Mouse (Mus musculus) liver (tissue): ENCODE data around the gene Hist1h3g.
"Not testable (repeated sequence)": the region's sequence is repeated elsewhere in the genome, so short reads cannot be mapped to it uniquely, and the experiment has no call there.

Experiments
- DNase-seq: peaks from one replicate; pipeline ENCODE4 v3.0.0-alpha.2; 2020; ENCODE audit warnings: mixed read lengths

Hist1h3g gene

DNA sequence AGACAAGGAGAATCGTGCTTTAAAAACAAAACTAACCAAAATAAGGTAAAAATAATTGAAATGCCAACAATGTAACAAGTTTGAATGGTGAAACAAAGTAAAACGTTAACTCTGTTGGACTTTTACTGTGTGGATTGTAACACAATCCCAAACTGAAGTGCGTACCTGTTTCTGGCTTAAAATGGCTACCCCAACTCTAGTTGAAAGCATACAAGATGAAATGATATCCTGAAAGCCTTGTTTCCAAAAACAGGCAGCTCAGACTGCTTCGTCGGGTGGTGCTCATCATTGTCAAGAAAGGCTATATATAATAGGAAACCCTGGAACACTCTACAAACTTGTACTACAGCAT lies 26.3 kb downstream of the Hist1h3g start:
- not testable (repeated sequence) for DNase-seq

DNA sequence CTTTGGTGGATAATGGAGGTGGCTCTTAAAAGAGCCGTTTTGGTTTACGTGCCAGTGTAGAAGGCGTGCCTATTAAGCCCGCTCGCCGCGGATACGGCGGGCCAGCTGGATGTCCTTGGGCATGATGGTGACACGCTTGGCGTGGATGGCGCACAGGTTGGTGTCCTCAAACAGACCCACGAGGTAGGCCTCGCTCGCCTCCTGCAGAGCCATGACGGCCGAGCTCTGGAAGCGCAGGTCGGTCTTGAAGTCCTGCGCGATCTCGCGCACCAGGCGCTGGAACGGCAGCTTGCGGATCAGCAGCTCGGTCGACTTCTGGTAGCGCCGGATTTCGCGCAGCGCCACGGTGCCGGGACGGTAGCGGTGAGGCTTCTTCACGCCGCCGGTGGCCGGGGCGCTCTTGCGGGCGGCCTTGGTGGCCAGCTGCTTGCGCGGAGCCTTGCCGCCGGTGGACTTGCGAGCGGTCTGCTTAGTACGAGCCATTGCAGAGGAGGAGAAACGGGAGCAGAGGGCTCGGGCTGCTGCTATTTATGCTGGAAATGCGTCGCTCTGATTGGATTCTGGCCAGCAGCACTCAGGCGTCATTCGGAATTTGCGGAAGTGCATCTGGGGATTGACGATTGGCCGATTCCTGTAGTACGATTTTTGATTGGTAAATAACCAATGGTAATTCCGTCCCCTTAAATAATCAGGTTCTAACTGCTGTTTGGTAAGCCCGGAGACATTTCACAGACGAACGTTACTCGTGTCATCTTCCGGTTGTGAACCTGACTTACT lies 26.8 kb downstream of the Hist1h3g start, which contains the start of gene Hist1h3e:
Gene Hist1h3e, minus strand, starts transcription at position 487 of the 777 bp plus-strand sequence.
- DNase-seq: peak; percentile 93

DNA sequence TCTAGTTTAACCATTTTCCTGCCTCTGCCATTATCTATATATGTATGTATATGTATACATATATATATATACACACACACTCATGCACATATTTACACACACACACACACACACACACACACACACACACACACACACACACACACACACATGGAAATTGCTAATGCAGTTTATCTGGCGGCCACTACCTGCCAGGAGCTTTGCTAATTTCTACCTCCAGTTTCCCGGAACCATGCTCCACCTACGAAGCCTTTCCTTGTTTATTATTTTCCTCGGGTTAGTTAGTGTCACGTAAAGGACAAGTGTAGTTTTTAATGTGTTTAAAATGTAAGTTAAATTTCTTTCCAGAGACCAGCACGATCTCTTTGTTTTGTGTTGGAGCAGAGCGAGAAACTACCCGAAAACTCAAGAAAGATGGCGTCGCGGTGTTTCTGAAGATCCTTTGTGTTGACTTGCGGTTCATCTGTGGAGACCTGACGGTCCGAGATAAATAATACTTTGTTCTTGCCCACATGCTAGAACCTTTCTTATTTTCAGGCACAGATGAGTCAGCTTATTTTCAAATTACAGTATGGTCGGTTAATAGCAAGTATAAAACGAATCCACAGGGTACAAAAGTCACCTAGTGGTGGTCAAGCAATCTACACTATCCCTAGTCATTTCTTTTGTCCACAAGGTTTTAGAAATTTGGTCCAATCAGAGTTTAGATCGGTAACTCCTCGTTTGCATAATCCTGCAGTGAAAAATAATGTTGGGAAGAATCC lies 27.7 kb downstream of the Hist1h3g start:
- DNase-seq: peak; percentile 43

DNA sequence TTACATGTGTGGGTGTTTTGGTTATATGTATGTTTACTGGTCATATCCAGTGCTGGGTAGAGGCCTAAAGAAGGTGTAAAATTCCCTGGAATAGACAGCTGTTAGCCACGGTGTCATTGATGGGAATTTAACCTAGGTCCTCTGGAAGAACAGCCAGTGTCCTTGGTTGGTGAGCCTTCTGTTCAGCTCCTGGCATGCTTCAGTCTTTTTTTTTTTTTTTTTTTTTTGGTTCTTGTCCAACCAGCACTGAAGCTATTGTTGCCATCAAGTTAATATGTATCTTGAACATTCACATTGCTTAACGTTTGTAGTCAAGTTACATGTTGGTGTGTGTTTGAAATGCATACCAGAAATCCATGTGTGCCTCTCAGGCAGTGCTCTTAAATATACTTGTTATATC lies 29.3 kb downstream of the Hist1h3g start:
- no peak for DNase-seq

DNA sequence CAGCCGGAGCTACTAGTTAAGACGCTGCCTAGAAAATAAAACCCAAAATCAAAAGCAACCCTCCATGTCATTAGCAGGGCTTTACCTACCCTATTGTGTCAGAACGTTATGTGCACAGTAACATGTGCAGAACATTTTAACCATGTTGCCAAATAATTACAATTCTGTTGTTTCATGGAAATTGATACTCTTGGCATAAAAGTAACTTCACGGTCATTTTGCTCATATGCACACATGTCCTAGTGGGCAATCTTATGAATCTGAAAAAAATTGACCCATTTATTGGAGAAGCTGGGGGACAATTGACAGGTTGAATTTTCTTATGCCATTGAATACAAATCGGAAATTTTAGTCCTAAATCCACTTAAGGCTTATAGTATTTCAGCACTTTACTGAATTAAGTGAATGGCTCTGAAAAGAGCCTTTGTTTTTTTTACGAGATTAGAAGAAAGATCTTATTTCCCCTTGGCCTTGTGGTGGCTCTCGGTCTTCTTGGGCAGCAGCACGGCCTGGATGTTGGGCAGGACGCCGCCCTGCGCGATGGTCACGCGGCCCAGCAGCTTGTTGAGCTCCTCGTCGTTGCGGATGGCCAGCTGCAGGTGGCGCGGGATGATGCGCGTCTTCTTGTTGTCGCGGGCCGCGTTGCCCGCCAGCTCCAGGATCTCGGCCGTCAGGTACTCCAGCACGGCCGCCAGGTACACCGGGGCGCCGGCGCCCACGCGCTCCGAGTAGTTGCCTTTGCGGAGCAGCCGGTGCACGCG lies 35.2 kb downstream of the Hist1h3g start:
- DNase-seq: not testable (repeated sequence)

DNA sequence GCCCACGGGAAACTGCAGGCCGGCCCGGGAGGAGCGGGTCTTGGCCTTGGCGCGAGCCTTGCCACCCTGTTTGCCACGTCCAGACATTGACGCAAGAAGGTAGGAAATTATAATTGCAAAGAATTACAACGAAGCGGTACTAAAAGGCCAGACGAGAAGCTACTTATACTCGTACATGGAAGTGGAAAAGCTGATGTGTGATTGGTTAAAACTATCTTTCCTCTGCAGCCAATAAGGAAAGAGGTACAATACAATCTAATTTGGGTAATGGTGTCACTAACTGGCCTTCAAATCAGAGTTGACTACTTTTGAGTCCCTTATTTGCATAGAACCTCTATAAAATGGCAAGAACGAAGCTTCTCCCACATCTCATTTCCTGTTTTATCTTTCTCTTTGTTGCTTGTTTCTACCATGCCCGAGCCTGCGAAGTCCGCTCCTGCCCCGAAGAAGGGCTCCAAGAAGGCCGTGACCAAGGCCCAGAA lies 35.8 kb downstream of the Hist1h3g start, which contains the start of the genes Hist1h2ae and Hist1h2bg:
Gene Hist1h2ae, minus strand, starts transcription at position 199 of the 482 bp plus-strand sequence.
Gene Hist1h2bg, plus strand, starts transcription at position 375 of the 482 bp plus-strand sequence.
- DNase-seq: peak; percentile 88

DNA sequence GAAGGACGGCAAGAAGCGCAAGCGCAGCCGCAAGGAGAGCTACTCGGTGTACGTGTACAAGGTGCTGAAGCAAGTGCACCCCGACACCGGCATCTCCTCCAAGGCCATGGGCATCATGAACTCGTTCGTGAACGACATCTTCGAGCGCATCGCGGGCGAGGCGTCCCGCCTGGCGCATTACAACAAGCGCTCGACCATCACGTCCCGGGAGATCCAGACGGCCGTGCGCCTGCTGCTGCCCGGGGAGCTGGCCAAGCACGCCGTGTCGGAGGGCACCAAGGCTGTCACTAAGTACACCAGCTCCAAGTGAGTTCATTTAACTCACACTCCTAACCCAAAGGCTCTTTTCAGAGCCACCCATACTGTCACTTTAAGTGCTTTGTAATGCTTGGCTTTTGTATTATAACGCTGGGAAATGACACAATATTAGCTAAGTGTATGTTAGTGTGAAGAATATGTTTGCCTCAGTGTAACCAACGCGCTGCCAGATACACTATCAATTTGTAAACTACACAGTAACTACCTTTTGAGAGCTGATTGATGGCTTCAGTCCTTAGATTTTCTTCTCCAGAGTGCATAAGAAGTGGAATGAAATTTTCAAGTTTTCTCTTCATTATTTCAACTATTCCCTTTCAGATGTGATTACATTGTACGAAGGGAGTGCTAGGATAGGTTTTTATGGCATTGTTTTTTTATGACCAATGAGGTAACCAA lies 36.4 kb downstream of the Hist1h3g start:
- peak; percentile 34 for DNase-seq

DNA sequence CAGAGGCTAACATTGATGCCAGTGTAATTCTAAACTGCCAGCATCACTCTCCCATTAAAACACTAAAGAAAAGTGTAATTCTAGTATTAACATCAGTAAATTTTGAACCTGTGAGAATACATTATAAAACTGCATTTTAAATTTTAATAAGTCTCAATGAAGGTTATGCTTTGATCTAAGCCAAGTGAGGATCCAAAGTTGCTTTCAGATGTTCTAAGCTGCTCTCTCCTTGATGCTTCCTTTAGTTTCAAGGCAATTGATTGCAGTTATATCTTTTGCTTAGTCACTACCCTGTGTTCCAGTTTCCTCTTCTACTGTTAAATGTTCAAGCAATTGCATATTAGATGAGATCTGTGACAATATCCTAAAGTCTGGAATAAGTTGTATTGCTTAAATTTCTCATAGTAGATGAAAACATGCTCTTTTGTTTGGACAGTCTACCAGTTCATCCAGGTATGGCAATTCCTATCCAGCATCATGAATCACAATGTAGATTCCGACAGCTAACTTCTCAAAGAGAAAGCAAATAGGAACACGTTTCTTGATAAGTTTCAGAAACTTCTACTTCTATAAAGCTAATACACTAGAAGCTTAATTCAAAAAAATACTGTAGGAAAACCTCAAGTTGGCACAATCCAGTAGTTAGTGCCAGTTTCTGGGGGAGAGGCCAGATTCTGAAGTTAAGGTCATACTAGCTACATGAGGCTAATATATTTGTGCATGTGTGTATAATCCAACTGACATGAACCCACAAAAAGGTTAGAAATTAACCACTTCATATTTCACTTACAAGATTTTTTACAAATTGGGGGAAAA lies 37.2 kb downstream of the Hist1h3g start:
- DNase-seq: no peak

DNA sequence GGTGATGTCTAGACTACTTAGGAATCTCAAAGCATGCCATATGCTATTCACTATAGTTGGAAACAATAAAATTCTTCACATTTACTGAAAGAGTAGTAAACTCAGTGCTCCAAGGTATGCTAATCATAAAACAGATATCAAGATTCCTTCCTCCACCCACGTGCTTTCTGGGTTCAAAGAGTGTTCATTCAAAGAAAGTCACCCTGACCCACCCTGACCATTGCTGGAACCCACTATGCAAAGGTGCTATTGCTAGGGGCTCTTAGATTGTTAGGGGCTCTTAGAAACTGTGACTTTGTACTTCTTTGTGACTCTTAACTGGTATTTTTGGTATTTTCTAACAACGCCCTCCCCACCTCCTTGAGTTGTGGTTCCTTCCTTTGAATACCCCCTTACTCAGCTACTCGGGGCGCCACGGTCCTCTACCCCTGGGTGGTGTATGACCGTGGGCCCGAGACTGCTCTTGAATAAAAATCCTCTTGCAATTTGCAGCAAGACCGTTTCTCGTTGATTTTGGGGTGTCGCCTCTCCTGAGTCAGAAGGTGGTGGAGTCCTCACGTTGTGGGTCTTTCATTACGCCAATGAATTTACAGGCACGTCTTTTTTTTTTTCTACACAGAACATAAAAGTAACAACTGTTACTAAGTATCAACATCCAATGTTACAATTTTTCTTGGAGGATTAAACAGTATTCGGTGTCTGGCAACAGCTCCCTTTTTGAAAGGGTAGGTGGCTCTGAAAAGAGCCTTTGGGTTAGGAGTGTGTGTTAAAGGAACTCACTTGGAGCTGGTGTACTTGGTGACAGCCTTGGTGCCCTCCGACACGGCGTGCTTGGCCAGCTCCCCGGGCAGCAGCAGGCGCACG lies 38.0 kb downstream of the Hist1h3g start:
- DNase-seq: peak; percentile 47

DNA sequence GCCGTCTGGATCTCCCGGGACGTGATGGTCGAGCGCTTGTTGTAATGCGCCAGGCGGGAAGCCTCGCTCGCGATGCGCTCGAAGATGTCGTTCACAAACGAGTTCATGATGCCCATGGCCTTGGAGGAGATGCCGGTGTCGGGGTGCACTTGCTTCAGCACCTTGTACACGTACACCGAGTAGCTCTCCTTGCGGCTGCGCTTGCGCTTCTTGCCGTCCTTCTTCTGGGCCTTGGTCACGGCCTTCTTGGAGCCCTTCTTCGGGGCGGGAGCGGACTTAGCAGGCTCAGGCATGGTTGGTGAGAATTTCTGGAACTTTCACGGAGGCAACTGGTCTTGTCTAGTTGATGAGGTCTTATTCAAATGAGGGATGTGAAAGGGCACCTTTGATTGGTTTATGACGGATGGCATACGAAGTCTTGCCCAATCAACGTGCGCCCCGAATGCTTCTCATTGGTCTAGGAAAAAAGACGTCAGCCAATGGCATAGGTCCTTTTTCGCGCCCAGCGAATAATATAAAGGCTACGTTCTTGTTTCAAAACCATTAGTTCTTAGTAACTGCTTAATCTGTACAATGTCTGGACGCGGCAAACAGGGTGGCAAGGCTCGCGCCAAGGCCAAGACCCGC lies 38.8 kb downstream of the Hist1h3g start, which contains the start of the genes Hist1h2bf and Hist1h2ad:
Gene Hist1h2bf, minus strand, starts transcription at position 299 of the 627 bp plus-strand sequence.
Gene Hist1h2ad, plus strand, starts transcription at position 484 of the 627 bp plus-strand sequence.
- DNase-seq: peak; percentile 94

DNA sequence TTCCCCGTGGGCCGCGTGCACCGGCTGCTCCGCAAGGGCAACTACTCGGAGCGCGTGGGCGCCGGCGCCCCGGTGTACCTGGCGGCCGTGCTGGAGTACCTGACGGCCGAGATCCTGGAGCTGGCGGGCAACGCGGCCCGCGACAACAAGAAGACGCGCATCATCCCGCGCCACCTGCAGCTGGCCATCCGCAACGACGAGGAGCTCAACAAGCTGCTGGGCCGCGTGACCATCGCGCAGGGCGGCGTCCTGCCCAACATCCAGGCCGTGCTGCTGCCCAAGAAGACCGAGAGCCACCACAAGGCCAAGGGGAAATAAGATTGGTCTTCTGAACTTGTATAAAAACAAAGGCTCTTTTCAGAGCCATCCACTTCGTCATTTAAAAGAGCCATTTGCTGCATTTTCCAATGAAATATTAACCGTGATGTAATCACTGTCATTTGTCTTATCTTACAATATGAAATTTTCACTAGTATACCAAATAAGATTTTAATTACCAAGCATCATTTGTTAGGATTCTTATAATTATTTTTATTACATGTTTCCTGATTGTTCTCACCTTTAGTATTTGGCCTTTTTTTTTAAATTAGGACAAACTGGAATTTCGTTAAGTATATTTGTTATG lies 39.4 kb downstream of the Hist1h3g start:
- DNase-seq: not testable (repeated sequence)

DNA sequence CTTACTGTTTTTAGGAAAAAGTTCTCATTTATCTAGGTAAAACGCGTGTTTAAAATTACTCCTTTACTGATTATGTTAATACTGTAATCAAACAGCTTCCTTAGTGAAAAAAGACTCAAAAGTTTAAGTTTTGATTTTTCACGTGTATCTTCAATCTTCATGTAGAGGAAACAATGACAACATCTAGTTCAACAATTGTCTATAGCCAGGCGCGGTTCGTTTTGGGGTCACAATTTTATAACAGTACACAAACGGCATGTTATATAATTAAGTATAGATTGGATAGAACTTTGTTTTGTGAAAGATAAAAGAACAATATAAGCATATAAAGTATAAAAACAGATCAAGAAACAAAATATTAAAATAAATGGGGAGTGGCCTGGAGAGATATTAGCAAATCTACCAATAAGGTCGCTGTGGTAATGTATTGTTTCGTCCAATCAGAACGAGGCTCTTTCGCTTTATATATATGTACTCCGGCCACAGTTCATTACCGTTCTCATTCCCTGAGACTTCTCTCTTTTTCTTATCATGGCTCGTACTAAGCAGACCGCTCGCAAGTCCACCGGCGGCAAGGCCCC lies 40.1 kb downstream of the Hist1h3g start, which contains the start of gene Hist1h3d:
Gene Hist1h3d, plus strand, starts transcription at position 493 of the 581 bp plus-strand sequence.
- DNase-seq: peak; percentile 74

DNA sequence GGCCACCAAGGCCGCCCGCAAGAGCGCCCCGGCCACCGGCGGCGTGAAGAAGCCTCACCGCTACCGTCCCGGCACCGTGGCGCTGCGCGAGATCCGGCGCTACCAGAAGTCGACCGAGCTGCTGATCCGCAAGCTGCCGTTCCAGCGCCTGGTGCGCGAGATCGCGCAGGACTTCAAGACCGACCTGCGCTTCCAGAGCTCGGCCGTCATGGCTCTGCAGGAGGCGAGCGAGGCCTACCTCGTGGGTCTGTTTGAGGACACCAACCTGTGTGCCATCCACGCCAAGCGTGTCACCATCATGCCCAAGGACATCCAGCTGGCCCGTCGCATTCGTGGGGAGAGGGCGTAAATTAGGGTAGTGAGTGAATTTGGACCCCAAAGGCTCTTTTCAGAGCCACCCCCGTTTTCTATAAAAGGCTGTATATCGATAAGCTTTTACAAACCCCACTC lies 40.7 kb downstream of the Hist1h3g start:
- DNase-seq: peak; percentile 35

DNA sequence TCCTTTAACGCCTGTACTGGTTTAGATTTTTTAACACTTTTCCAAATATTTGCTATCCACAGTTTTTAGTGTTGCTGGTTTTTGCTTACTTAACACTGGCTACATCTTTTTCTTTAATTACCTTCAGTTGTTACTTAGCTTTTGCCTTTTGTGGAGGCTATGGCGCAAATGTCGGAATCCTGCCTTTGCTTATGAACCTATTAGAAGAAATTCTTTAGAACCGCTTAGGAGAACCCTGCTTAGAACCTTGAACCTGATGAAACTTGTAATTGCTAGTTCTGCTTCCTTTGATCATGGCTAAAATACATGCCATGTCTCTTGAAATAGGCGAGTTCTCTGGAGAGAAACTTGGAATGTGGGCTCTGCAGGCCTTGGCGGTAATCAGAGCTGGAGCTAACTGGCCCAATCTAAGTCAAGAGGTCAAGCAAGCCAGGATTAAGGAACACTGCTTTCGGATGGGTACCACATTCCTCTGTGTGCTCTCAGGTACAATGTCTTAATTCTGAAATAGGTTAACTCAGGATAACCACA lies 41.2 kb downstream of the Hist1h3g start:
- DNase-seq: peak; percentile 38

DNA sequence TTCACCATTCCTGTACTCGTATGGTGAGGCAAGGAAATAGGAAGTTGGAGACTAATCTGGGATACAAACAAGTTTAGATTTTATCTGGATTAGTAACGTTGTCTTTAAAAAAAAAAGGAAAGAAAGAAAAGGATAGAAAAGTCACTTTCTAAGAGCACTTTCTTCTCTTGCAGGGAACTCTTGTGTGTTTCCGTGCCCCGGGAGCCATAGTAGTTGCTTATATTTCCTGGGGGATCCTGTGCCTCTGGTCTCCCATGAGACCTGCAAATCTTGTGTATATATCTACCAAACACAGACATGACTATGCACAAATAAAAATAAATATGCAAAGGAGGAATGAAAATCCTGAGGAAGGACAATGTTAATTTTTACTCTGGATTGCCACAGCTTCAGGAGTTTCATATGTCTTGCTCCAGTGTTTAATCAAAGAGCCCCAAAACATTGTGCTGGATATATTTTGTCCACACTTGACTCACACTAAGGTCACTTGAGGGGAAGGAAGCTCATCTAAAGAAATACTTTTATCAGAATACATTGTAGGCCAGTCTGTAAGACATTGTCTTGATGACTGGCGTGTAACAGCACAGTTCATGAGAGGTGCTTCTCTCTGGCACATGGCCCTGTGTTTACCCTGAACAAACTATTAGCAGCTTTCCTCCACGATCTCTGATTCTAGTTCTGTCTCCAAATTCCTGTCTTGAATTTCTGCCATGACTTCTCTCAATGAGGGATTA lies 41.9 kb downstream of the Hist1h3g start:
- peak; percentile 28 for DNase-seq

DNA sequence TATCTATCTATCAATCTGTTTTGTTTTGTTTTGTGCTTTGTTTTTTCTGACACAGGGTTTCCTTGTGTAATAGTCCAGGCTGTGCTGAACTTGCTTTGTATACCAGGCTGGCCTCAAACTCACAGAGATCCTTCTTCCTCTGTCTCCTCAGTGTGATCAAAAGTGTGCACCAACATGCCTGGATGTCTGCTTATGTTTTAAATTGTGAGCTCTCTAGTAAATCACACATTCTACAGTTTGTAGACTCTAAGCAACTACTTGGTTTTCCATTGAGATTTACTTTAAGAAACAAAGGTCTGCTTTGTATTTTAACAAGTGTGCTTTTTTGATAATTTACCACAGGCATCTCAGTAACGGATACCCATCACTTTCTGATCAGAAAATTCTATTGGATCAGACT lies 42.6 kb downstream of the Hist1h3g start:
- DNase-seq: no peak
